Mouse (Mus musculus) lung, postnatal 0 days (tissue): Measurements from ENCODE around the gene Larp1. TPM values are rescaled to one million over a fixed set of nuclear protein-coding genes. Genes with fewer than 3 reads are reported as not detected.
A peak's percentile ranks its signal among the peaks of the same experiment; 100 is the strongest.
"Not testable (repeated sequence)": the region's sequence is repeated elsewhere in the genome, so short reads cannot be mapped to it uniquely, and the experiment has no call there.

Source experiments
- ATAC-seq: fragments of 200-750 bp; cut with Nextera tagmentation; 2 replicates; pipeline ENCODE4 v1.8.0; 2017; ENCODE audit warnings: moderate library complexity
- DNase-seq: peaks from one replicate; pipeline ENCODE4 v3.0.0-alpha.2; 2016; ENCODE audit warnings: low spot score
- H3K27ac ChIP-seq: fragments of 300-500 bp; sonication (generic); 2 replicates; pipeline ENCODE4 v1.5.1; 2014; ENCODE audit warnings: antibody characterized with exemption, mild to moderate bottlenecking, low read length, mixed read lengths
- H3K27me3 ChIP-seq: fragments of 300-500 bp; sonication (generic); replicated peaks from 2 replicates; pipeline ENCODE4 v1.6.1; 2014; ENCODE audit warnings: low read length, mixed read lengths; ENCODE audit not compliant: insufficient read depth
- H3K36me3 ChIP-seq: fragments of 300-500 bp; sonication (generic); 2 replicates; pipeline ENCODE4 v1.6.1; 2014; ENCODE audit warnings: low read length, mixed read lengths; ENCODE audit not compliant: insufficient read depth
- H3K4me1 ChIP-seq: fragments of 300-500 bp; sonication (generic); 2 replicates; pipeline ENCODE4 v1.6.1; 2014; ENCODE audit warnings: antibody characterized with exemption, low read depth, low read length, mixed read lengths; ENCODE audit not compliant: insufficient read depth
- H3K4me2 ChIP-seq: fragments of 300-500 bp; sonication (generic); replicated peaks from 2 replicates; pipeline ENCODE4 v1.6.1; 2014; ENCODE audit warnings: low read depth, mild to moderate bottlenecking, low read length, moderate library complexity, mixed read lengths
- H3K4me3 ChIP-seq: fragments of 300-500 bp; sonication (generic); 2 replicates; pipeline ENCODE4 v1.5.1; 2014; ENCODE audit warnings: low read depth, low read length
- H3K9ac ChIP-seq: fragments of 300-500 bp; sonication (generic); replicated peaks from 2 replicates; pipeline ENCODE4 v1.6.1; 2014; ENCODE audit warnings: low read depth, mild to moderate bottlenecking
- H3K9me3 ChIP-seq: fragments of 300-500 bp; sonication (generic); 2 replicates; pipeline ENCODE4 v1.6.1; 2016; ENCODE audit warnings: low read length, mixed read lengths
- CTCF ChIP-seq: IDR thresholded peaks from 2 replicates; pipeline ENCODE4 v1.5.1; 2016; ENCODE audit warnings: antibody characterized with exemption, mild to moderate bottlenecking
- EP300 ChIP-seq: IDR thresholded peaks from 2 replicates; pipeline ENCODE4 v1.6.1; 2016; ENCODE audit warnings: antibody characterized with exemption, mild to moderate bottlenecking, control low read depth
- WGBS: fragments of 180-500 bp; shearing (Covaris S2); extraction: QIAGEN DNeasy Blood & Tissue Kit; methylation state at CpG from one replicate; pipeline ENCODE4 v1.1.7; 2014; 5-methylcytosine and 5-hydroxymethylcytosine counted together
- polyA plus RNA-seq: library from polyadenylated mRNA; unstranded; fragments of >200 nt; fragmentation: Nextera tagmentation; extraction: Ambion mirVana; gene quantifications from 2 replicates; pipeline ENCODE4 v1.2.1, GENCODE M21; 2015

Gene Larp1
- polyA plus RNA-seq, 1 experiment from 2014 or later, result 10.3 TPM

DNA sequence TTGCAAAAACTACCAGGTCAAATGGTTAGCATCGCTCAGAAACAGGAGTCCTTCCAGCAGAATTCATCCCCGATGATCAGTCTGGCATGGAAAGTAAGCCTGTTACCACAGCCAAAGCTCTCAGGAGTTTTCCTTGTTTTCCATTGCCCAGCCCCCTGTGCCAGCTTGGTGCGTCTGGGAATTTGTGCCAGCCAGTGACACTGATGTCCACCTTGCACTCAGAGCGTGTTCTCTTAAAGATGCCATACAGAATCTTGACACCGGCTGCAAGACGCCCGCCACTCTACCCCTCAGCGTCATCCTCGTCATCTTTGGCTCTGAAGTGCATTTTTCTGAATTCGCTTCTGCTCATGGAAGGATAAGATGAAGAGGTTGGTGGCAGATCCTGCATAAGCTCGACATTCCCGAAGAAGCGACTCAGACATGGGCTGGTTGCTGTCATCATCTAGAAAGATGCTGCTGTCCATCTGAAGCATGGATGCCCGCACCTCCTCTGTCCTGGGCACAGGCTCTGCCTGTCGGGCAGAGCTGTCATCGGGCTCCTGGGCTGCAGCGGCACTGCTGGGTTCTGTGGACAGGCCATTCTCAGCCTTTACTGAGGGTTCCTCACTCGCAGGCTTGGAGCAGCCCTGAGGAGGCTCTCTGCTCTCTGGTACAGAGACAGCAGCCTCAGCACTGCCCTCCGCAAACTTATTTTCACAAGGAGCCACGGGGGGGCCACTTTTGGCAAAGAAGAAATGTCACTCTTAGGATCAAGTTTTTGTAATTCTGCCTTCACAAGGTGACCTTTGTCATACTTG is 88.2 kb downstream of the Larp1 start:
- DNase-seq (no peak), ATAC-seq (peak; percentile 27; the same call in 1 of the 2 replicates)
- Histone ChIP-seq H3K4me1 (no peaks in the 10 kb centered on the region), H3K9me3 (no peaks in the 10 kb centered on the region), H3K36me3 (no peaks in the 10 kb centered on the region), H3K27ac (no peak overlapping the region), H3K4me3 (peak overlapping the region; percentile 34; the same call in 1 of the 2 replicates), H3K27me3 (no peaks in the 10 kb centered on the region), H3K4me2 (peak overlapping the region; percentile 81), H3K9ac (no peak overlapping the region)
- TF ChIP-seq CTCF (no peak), EP300 (no peak)
- WGBS, result 40% methylated on average over 20 of the region's 20 CpGs

DNA sequence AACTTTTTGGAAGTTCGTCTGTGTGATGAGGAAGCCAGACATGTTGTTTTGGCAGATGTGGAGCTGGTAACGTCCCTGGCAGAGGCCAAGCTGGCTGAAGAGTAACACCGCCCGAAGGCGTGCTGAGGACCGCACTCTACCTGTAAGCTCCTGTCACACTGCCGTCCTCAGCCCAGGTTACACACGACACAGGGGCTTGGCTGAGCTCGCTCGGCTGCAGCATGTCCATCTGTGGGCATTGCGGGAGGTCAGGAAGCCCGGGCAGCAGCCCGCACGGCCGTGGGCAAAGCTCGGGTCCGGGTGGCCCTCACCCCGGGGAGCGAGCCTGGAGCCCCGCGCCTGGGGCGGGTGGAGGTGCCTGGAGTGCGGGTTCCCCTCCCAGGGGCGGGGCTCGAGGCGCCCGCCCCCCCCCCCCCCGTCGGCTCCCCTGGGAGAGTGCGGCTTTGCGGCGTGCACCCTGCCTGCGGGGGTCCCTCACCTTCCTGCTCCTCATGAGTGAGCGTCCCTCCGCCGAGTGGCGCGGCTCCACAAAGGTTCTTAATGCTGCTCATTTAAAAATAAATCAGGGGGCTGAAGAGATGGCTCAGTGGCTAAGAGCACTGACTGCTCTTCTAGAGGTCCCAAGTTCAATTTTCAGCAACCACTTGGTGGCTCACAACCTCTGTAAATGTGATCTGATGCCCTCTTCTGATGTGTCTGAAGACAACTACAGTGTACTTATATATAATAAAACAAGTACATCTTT is 88.9 kb downstream of the Larp1 start:
- Histone ChIP-seq H3K9me3 (no peaks in the 10 kb centered on the region), H3K9ac (no peak overlapping the region), H3K27me3 (no peaks in the 10 kb centered on the region), H3K36me3 (no peaks in the 10 kb centered on the region), H3K27ac (no peak overlapping the region), H3K4me1 (no peaks in the 10 kb centered on the region), H3K4me2 (peak overlapping the region; percentile 81), H3K4me3 (peak overlapping the region; percentile 34)
- ATAC-seq, result peak; percentile 63
- WGBS, result under 1% methylated on average over 27 of the region's 38 CpGs
- TF ChIP-seq CTCF (no peak), EP300 (no peak)
- peak; percentile 37 for DNase-seq

DNA sequence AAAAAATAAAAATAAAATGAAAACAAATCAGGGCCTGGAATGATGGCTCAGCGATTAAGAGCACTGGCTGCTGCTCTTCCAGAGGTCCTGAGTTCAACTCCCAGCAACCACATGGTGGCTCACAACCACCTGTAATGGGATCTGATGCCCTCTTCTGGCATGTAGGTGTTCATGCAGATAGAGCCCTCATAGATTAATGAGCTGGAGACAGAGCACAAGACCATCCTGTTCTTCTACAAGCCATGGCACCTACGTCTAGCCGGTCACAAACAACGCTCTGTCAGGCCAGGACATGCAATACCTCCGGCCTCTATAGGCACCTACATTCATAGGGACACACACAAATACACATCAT is 89.5 kb downstream of the Larp1 start:
- H3K4me3 ChIP-seq, H3K27ac ChIP-seq, H3K4me1 ChIP-seq, H3K9ac ChIP-seq, ATAC-seq, DNase-seq, H3K36me3 ChIP-seq, H3K27me3 ChIP-seq, H3K9me3 ChIP-seq: not testable (repeated sequence)
- H3K4me2 ChIP-seq, result peak overlapping the region; percentile 81; the same call in 1 of the 2 replicates
- TF ChIP-seq CTCF, result peak; percentile 48
- 71% methylated on average over 5 of the region's 5 CpGs for WGBS

DNA sequence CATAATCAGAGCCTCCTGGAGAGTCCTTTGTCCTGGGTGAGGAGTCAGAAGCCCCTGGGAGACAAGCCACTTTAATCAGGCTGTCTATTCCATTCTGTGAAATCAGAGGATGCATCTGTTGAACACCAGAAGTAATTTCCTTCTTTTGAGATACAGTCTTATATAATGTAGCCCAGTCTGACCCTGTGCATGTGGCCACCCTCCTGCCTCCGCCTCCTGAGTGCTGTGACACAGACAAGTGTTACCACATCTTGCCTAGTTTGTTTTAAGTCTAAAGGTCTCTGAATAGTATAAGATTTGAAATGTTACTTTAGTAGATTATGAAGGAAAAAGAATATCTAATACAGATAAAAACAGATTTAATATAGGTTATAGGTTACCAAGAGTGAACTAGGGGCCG is 91.1 kb downstream of the Larp1 start:
- H3K27ac ChIP-seq, result no peak overlapping the region
- no peaks in the 10 kb centered on the region for H3K9me3 ChIP-seq
- no peaks in the 10 kb centered on the region for H3K27me3 ChIP-seq
- no peak overlapping the region for H3K9ac ChIP-seq
- H3K4me2 ChIP-seq, result no peak overlapping the region
- H3K36me3 ChIP-seq, result no peaks in the 10 kb centered on the region
- no peak overlapping the region for H3K4me3 ChIP-seq
- ATAC-seq, result no peak
- H3K4me1 ChIP-seq, result peaks cover 3% of the 10 kb centered on the region; the same call in 1 of the 2 replicates
- DNase-seq, result no peak
- TF ChIP-seq EP300, result no peak
- no peak for TF ChIP-seq CTCF
- 90% methylated on average over 2 of the region's 2 CpGs for WGBS

DNA sequence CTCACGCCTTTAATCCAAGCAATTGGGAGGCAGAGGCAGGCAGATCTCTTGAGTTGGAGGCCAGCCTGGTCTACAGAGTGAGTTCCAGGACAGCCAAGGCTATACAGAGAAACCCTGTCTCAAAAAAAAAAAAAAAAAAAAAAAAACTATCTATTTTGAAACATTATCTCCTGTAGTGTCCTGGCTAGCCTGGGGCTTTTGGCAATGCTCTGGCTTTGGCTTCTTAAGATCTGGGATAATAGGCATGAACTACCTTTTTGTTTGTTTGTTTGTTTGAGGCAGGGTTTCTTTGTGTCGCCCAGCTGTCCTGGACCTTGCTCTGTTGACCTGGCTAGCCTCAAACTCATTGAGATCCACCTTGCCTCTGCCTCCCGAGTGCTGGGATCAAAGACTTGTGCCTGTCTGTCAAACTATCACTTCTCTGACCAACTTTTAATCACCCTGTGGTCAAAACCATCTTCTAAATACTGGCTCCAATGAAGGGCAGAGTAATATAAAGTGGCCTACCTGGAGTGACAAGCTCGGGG is 92.4 kb downstream of the Larp1 start:
- Histone ChIP-seq H3K4me2 (no peak overlapping the region), H3K4me3 (no peak overlapping the region), H3K27me3 (no peaks in the 10 kb centered on the region), H3K9ac (no peak overlapping the region), H3K27ac (no peak overlapping the region), H3K9me3 (no peaks in the 10 kb centered on the region), H3K4me1 (peaks cover 3% of the 10 kb centered on the region; the same call in 1 of the 2 replicates), H3K36me3 (no peaks in the 10 kb centered on the region)
- TF ChIP-seq EP300 (no peak), CTCF (no peak)
- ATAC-seq, result no peak
- no peak for DNase-seq
- WGBS, result 82% methylated on average over 4 of the region's 4 CpGs

DNA sequence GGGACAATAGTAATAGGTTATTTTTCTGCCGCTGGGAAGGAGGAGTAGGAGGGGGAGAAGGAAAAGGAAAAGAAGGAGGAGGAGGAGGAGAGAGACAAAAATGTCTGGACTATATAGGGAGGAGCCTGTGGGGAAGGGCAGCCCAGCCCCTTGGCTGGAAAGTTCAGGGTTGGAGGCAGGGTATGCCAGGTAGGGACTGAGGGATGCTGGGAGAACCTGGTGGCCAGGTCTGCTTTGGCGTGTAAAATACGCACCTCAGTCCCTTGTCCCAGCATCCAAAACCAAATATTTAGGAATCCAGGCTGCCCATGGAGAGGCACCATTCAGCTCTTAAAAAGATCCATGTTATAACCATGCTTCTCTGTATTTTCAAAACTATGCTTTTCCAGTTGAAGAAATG is 93.3 kb downstream of the Larp1 start:
- Histone ChIP-seq H3K27me3 (no peaks in the 10 kb centered on the region), H3K9me3 (no peaks in the 10 kb centered on the region), H3K4me1 (peaks cover 3% of the 10 kb centered on the region; the same call in 1 of the 2 replicates), H3K9ac (no peak overlapping the region), H3K27ac (no peak overlapping the region), H3K36me3 (no peaks in the 10 kb centered on the region), H3K4me3 (no peak overlapping the region), H3K4me2 (no peak overlapping the region)
- DNase-seq (no peak), ATAC-seq (no peak)
- no peak for TF ChIP-seq CTCF
- no peak for TF ChIP-seq EP300
- WGBS, result 62% methylated on average over 3 of the region's 3 CpGs
